Mouse (Mus musculus): ENCODE results near the gene Mob3a. TPM values are rescaled to one million over a fixed set of nuclear protein-coding genes. Genes with fewer than 3 reads are reported as not detected.

Mob3a gene
- 56.9 and 71.7 TPM in 2 replicates for total RNA-seq (2012; rRNA removed)
- 65.2 and 71.4 TPM in 2 replicates for total RNA-seq (2014; rRNA removed)
- 75.0 and 84.2 TPM in 2 replicates for polyA plus RNA-seq (2012; ENCODE audit: insufficient read length, low read depth)

DNA sequence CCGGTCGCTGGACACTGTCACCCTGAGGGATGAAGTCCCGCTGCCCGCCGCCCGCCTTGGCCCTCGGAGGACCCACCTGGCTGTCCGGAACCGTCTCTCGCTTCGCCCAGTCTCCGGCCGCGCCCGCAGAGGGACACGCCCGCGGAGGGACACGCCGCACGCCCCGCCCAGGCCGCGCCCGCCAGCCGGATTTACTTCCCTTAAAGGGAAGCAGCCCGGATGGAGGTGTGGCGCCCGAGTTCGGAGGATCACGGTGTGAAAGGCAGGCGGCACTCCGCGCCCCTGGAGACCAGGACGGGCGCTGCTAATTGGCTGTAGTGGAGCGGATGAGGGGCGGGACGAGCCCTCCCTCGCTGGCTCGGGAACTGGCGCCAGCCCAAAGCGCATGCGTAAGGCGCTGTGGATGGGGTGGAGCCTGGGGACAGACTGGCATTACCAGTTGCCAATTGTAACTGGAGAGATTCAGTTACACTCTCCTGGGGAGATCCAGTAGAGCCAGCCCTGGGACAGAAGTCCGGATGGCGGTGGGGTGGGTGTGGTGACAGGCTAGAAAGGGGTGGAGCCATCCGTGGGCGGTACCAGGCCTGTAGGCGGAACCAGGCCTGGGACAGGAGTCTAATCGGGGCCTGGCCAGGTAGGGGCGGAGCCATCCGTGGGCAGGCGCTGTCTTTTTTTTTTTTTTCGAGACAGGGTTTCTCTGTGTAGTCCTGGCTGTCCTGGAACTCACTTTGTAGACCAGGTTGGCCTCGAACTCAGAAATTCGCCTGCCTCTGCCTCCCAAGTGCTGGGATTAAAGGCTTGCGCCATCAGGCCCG, at the start of gene Mob3a, which contains the start of gene Izumo4:
Gene Mob3a, minus strand, starts transcription at position 257 of the 815 bp plus-strand sequence.
Gene Izumo4, plus strand, starts transcription at position 464 of the 815 bp plus-strand sequence.
- DNase-seq (ENCODE audit: extremely low read depth) = peak; percentile 99
- Histone ChIP-seq H3K36me3 (replicated peaks in 1 of 2; ENCODE audit: control insufficient read depth in 1 of 2, insufficient read depth in 1 of 2, low read length in 1 of 2) (peaks cover 14 to 44% of the 10 kb centered on the region in 2 experiments), H3K9ac (ENCODE audit: insufficient read depth, low read depth) (peak within 1 kb of the TSS; percentile 81), H3K4me3 (replicated peaks in 1 of 3; ENCODE audit: low read depth in 2 of 3, low read length in 2 of 3, poor library complexity in 1 of 3) (peak within 1 kb of the TSS; percentile 78 to 88 (median 79)), H3K27ac (ENCODE audit: insufficient read depth, low read depth) (peak within 1 kb of the TSS; percentile 77), H3K27me3 (replicated peaks) (no peaks in the 10 kb centered on the region), H3K4me1 (ENCODE audit: control insufficient read depth in 1 of 2, insufficient read depth in 2 of 2) (peaks cover 28 to 49% of the 10 kb centered on the region in 2 experiments), H3K79me2 (replicated peaks; ENCODE audit: control insufficient read depth, extremely low read depth, insufficient read depth, poor library complexity, severe bottlenecking) (peaks cover 23% of the 10 kb centered on the region), H3K4me2 (ENCODE audit: insufficient read depth, low read depth, poor library complexity, severe bottlenecking) (peak within 1 kb of the TSS; percentile 86), H3K9me3 (replicated peaks; ENCODE audit: low read length) (no peaks in the 10 kb centered on the region)
- TF ChIP-seq ZMIZ1 (IDR thresholded peaks at IDR 0.05; ENCODE audit: low read depth, low read length) = 0 out of 2 replicates have a peak, but pooled peaks have one; percentile 8
- TF ChIP-seq EP300 (IDR thresholded peaks at IDR 0.05; ENCODE audit: low read length) = no peak
- TF ChIP-seq ETS1 (conservative IDR thresholded peaks at IDR 0.05; ENCODE audit: low read depth, low read length) = no peak
- TF ChIP-seq TBP (conservative IDR thresholded peaks at IDR 0.05; ENCODE audit: low read depth, low read length) = 0 out of 2 replicates have a peak, but pooled peaks have one; percentile 5
- peak; percentile 82; the same call in 1 of the 2 replicates for TF ChIP-seq MXI1 (IDR thresholded peaks at IDR 0.05; ENCODE audit: low read depth, low read length)
- no peak for TF ChIP-seq JUND (conservative IDR thresholded peaks at IDR 0.05; ENCODE audit: low read depth, low read length)
- peak; percentile 65 for TF ChIP-seq ELF1 (IDR thresholded peaks at IDR 0.05; ENCODE audit: low read depth, low read length)
- TF ChIP-seq E2F4 (IDR thresholded peaks at IDR 0.05; ENCODE audit: insufficient replicate concordance, low read depth, low read length) = no peak
- peak; percentile 68 for TF ChIP-seq TCF12 (IDR thresholded peaks at IDR 0.05; ENCODE audit: low read depth, low read length)
- peak; percentile 100 for TF ChIP-seq NRF1 (IDR thresholded peaks at IDR 0.05; ENCODE audit: low read depth, low read length)
- TF ChIP-seq CHD2 (IDR thresholded peaks at IDR 0.05; ENCODE audit: low read length) = no peak
- TF ChIP-seq UBTF (IDR thresholded peaks at IDR 0.05; ENCODE audit: low read depth, low read length) = peak; percentile 32; the same call in 1 of the 2 replicates
- peak; percentile 74 for TF ChIP-seq POLR2A (IDR thresholded peaks at IDR 0.05; ENCODE audit: low read depth, low read length)
- TF ChIP-seq ZNF384 (IDR thresholded peaks at IDR 0.05; ENCODE audit: low read depth, low read length) = peak; percentile 85
- TF ChIP-seq HCFC1 (IDR thresholded peaks at IDR 0.05; ENCODE audit: low read depth, low read length) = peak; percentile 21; the same call in 1 of the 2 replicates
- peak; percentile 42 for TF ChIP-seq NELFE (IDR thresholded peaks at IDR 0.05; ENCODE audit: low read depth, low read length)
- peak; percentile 74; the same call in 1 of the 2 replicates for TF ChIP-seq KAT2A (IDR thresholded peaks at IDR 0.05; ENCODE audit: insufficient replicate concordance, low read length)
- dilution Hi-C loops (cut with MboI; ENCODE audit: extremely low pct_ligation_motif_present, extremely low pct_unique_long_range_greater_than_20kb, low sequenced_read_pairs) (no loop called here), in situ Hi-C loops (cut with MboI; ENCODE audit: low pct_ligation_motif_present, low pct_unique_long_range_greater_than_20kb, low sequenced_read_pairs) (no loop called here)
